Mouse (Mus musculus): ENCODE results near the gene Tspan15. TPM values are rescaled to one million over a fixed set of nuclear protein-coding genes. Genes with fewer than 3 reads are reported as not detected.

Gene Tspan15
- polyA plus RNA-seq, 1 experiment from 2014 or later, result 8.5 TPM

- WGBS, result 89% methylated on average over 7 of the region's 7 CpGs
These were observed 40.2 kb downstream of the Tspan15 start for GRCm38 (mm10) chr10:62190821-62191220.

GRCm38 (mm10) chr10:62189910-62190309, 41.1 kb downstream of the Tspan15 start:
- H3K4me1 ChIP-seq (ENCODE audit: control insufficient read depth, insufficient read depth, low read length), result no peaks in the 10 kb centered on the region
- WGBS, result 81% methylated on average over 4 of the region's 4 CpGs
- no peaks in the 10 kb centered on the region for H3K36me3 ChIP-seq (ENCODE audit: control insufficient read depth, insufficient read depth, low read length)
- no peaks in the 10 kb centered on the region for H3K27me3 ChIP-seq (ENCODE audit: control insufficient read depth, insufficient read depth, low read length)
- no peak overlapping the region for H3K27ac ChIP-seq (ENCODE audit: low read depth, low read length)
- no peak overlapping the region for H3K9ac ChIP-seq (replicated peaks; ENCODE audit: low read depth, low read length)
- no peak for ATAC-seq (ENCODE audit: low read depth)
- H3K4me2 ChIP-seq (ENCODE audit: low read depth, low read length), result no peak overlapping the region
- H3K9me3 ChIP-seq (ENCODE audit: control insufficient read depth, low read length), result no peaks in the 10 kb centered on the region
- no peak overlapping the region for H3K4me3 ChIP-seq (ENCODE audit: low read depth, low read length)

More at GRCm38 (mm10) chr10:62190821-62191220, 40.2 kb downstream of the Tspan15 start:
- Histone ChIP-seq H3K9me3 (ENCODE audit: control insufficient read depth, low read length) (no peaks in the 10 kb centered on the region), H3K27me3 (ENCODE audit: control insufficient read depth, insufficient read depth, low read length) (no peaks in the 10 kb centered on the region), H3K4me3 (ENCODE audit: low read depth, low read length) (no peak overlapping the region), H3K9ac (replicated peaks; ENCODE audit: low read depth, low read length) (no peak overlapping the region), H3K4me2 (ENCODE audit: low read depth, low read length) (no peak overlapping the region), H3K36me3 (ENCODE audit: control insufficient read depth, insufficient read depth, low read length) (no peaks in the 10 kb centered on the region), H3K27ac (ENCODE audit: low read depth, low read length) (no peak overlapping the region), H3K4me1 (ENCODE audit: control insufficient read depth, insufficient read depth, low read length) (no peaks in the 10 kb centered on the region)
- no peak for ATAC-seq (ENCODE audit: low read depth)

GRCm38 (mm10) chr10:62189303-62189702, 41.7 kb downstream of the Tspan15 start:
- Histone ChIP-seq H3K9me3 (ENCODE audit: control insufficient read depth, low read length) (no peaks in the 10 kb centered on the region), H3K4me2 (ENCODE audit: low read depth, low read length) (no peak overlapping the region), H3K27ac (ENCODE audit: low read depth, low read length) (no peak overlapping the region), H3K36me3 (ENCODE audit: control insufficient read depth, insufficient read depth, low read length) (no peaks in the 10 kb centered on the region), H3K9ac (replicated peaks; ENCODE audit: low read depth, low read length) (no peak overlapping the region), H3K4me1 (ENCODE audit: control insufficient read depth, insufficient read depth, low read length) (no peaks in the 10 kb centered on the region), H3K27me3 (ENCODE audit: control insufficient read depth, insufficient read depth, low read length) (no peaks in the 10 kb centered on the region), H3K4me3 (ENCODE audit: low read depth, low read length) (no peak overlapping the region)
- WGBS, result 70% methylated on average over 3 of the region's 3 CpGs
- no peak for ATAC-seq (ENCODE audit: low read depth)

- H3K4me3 ChIP-seq (ENCODE audit: low read depth, low read length), result no peak overlapping the region
- whole genome bisulfite sequencing, result 19% methylated on average over 7 of the region's 7 CpGs
- H3K36me3 ChIP-seq (ENCODE audit: control insufficient read depth, insufficient read depth, low read length), result no peaks in the 10 kb centered on the region
- H3K9me3 ChIP-seq (ENCODE audit: control insufficient read depth, low read length), result no peaks in the 10 kb centered on the region
- no peak overlapping the region for H3K4me2 ChIP-seq (ENCODE audit: low read depth, low read length)
- H3K27ac ChIP-seq (ENCODE audit: low read depth, low read length), result no peak overlapping the region
- H3K27me3 ChIP-seq (ENCODE audit: control insufficient read depth, insufficient read depth, low read length), result no peaks in the 10 kb centered on the region
- H3K4me1 ChIP-seq (ENCODE audit: control insufficient read depth, insufficient read depth, low read length), result no peaks in the 10 kb centered on the region
- ATAC-seq (ENCODE audit: low read depth), result peak; percentile 63; the same call in 1 of the 2 replicates
- no peak overlapping the region for H3K9ac ChIP-seq (replicated peaks; ENCODE audit: low read depth, low read length)
These were observed 44.2 kb downstream of the Tspan15 start for GRCm38 (mm10) chr10:62186882-62187281.

GRCm38 (mm10) chr10:62183053-62183452, 48.0 kb downstream of the Tspan15 start:
- Histone ChIP-seq H3K9me3 (ENCODE audit: control insufficient read depth, low read length) (no peaks in the 10 kb centered on the region), H3K4me2 (ENCODE audit: low read depth, low read length) (no peak overlapping the region), H3K4me1 (ENCODE audit: control insufficient read depth, insufficient read depth, low read length) (no peaks in the 10 kb centered on the region), H3K27me3 (ENCODE audit: control insufficient read depth, insufficient read depth, low read length) (no peaks in the 10 kb centered on the region), H3K36me3 (ENCODE audit: control insufficient read depth, insufficient read depth, low read length) (no peaks in the 10 kb centered on the region), H3K4me3 (ENCODE audit: low read depth, low read length) (no peak overlapping the region), H3K27ac (ENCODE audit: low read depth, low read length) (no peak overlapping the region), H3K9ac (replicated peaks; ENCODE audit: low read depth, low read length) (no peak overlapping the region)
- WGBS, result 1% methylated on average over 10 of the region's 10 CpGs
- peak; percentile 72 for ATAC-seq (ENCODE audit: low read depth)

GRCm38 (mm10) chr10:62182471-62183014, 48.5 kb downstream of the Tspan15 start:
- 71% methylated on average over 6 of the region's 6 CpGs for WGBS
- H3K4me1 ChIP-seq (ENCODE audit: control insufficient read depth, insufficient read depth, low read length), result no peaks in the 10 kb centered on the region
- ATAC-seq (ENCODE audit: low read depth), result 0 out of 2 replicates have a peak, but pooled peaks have one; percentile 12
- H3K9me3 ChIP-seq (ENCODE audit: control insufficient read depth, low read length), result no peaks in the 10 kb centered on the region
- H3K36me3 ChIP-seq (ENCODE audit: control insufficient read depth, insufficient read depth, low read length), result no peaks in the 10 kb centered on the region
- no peak overlapping the region for H3K4me3 ChIP-seq (ENCODE audit: low read depth, low read length)
- no peak overlapping the region for H3K9ac ChIP-seq (replicated peaks; ENCODE audit: low read depth, low read length)
- H3K27me3 ChIP-seq (ENCODE audit: control insufficient read depth, insufficient read depth, low read length), result no peaks in the 10 kb centered on the region
- no peak overlapping the region for H3K27ac ChIP-seq (ENCODE audit: low read depth, low read length)
- H3K4me2 ChIP-seq (ENCODE audit: low read depth, low read length), result no peak overlapping the region

- Histone ChIP-seq H3K27me3 (ENCODE audit: control insufficient read depth, insufficient read depth, low read length) (no peaks in the 10 kb centered on the region), H3K9me3 (ENCODE audit: control insufficient read depth, low read length) (no peaks in the 10 kb centered on the region), H3K9ac (replicated peaks; ENCODE audit: low read depth, low read length) (no peak overlapping the region), H3K4me3 (ENCODE audit: low read depth, low read length) (no peak overlapping the region), H3K36me3 (ENCODE audit: control insufficient read depth, insufficient read depth, low read length) (no peaks in the 10 kb centered on the region), H3K27ac (ENCODE audit: low read depth, low read length) (no peak overlapping the region), H3K4me1 (ENCODE audit: control insufficient read depth, insufficient read depth, low read length) (no peaks in the 10 kb centered on the region), H3K4me2 (ENCODE audit: low read depth, low read length) (no peak overlapping the region)
- no peak for ATAC-seq (ENCODE audit: low read depth)
- 44% methylated on average over 3 of the region's 3 CpGs for WGBS
These were observed 49.4 kb downstream of the Tspan15 start for GRCm38 (mm10) chr10:62181701-62182100.

- H3K27me3 ChIP-seq (ENCODE audit: control insufficient read depth, insufficient read depth, low read length), result no peaks in the 10 kb centered on the region
These were observed 51.1 kb downstream of the Tspan15 start for GRCm38 (mm10) chr10:62179944-62180343.

GRCm38 (mm10) chr10:62174533-62175313, 56.3 kb downstream of the Tspan15 start:
- peak; percentile 66; the same call in 1 of the 2 replicates for ATAC-seq (ENCODE audit: low read depth)
- WGBS, result 25% methylated on average over 15 of the region's 15 CpGs

More at GRCm38 (mm10) chr10:62179944-62180343, 51.1 kb downstream of the Tspan15 start:
- H3K27ac ChIP-seq (ENCODE audit: low read depth, low read length), result no peak overlapping the region
- no peak overlapping the region for H3K9ac ChIP-seq (replicated peaks; ENCODE audit: low read depth, low read length)
- H3K9me3 ChIP-seq (ENCODE audit: control insufficient read depth, low read length), result no peaks in the 10 kb centered on the region
- no peak overlapping the region for H3K4me3 ChIP-seq (ENCODE audit: low read depth, low read length)
- WGBS, result 91% methylated on average over 3 of the region's 3 CpGs
- H3K4me2 ChIP-seq (ENCODE audit: low read depth, low read length), result no peak overlapping the region
- no peaks in the 10 kb centered on the region for H3K36me3 ChIP-seq (ENCODE audit: control insufficient read depth, insufficient read depth, low read length)
- H3K4me1 ChIP-seq (ENCODE audit: control insufficient read depth, insufficient read depth, low read length), result no peaks in the 10 kb centered on the region
- ATAC-seq (ENCODE audit: low read depth), result no peak

More at GRCm38 (mm10) chr10:62174533-62175313, 56.3 kb downstream of the Tspan15 start:
- Histone ChIP-seq H3K9me3 (ENCODE audit: control insufficient read depth, low read length) (no peaks in the 10 kb centered on the region), H3K4me3 (ENCODE audit: low read depth, low read length) (no peak overlapping the region), H3K36me3 (ENCODE audit: control insufficient read depth, insufficient read depth, low read length) (no peaks in the 10 kb centered on the region), H3K4me2 (ENCODE audit: low read depth, low read length) (no peak overlapping the region), H3K4me1 (ENCODE audit: control insufficient read depth, insufficient read depth, low read length) (no peaks in the 10 kb centered on the region), H3K9ac (replicated peaks; ENCODE audit: low read depth, low read length) (no peak overlapping the region), H3K27ac (ENCODE audit: low read depth, low read length) (no peak overlapping the region), H3K27me3 (ENCODE audit: control insufficient read depth, insufficient read depth, low read length) (no peaks in the 10 kb centered on the region)
